Mouse (Mus musculus) right cerebral cortex, postnatal 36 days (tissue): ENCODE data around the gene Rplp2.

Experiments used
- DNase-seq, 2 experiments: peaks; one replicate each; pipeline ENCODE4 v3.0.0; 2022; ENCODE audit warnings: low spot score in 2 of 2, mixed read lengths in 1 of 2

Gene Rplp2

DNA sequence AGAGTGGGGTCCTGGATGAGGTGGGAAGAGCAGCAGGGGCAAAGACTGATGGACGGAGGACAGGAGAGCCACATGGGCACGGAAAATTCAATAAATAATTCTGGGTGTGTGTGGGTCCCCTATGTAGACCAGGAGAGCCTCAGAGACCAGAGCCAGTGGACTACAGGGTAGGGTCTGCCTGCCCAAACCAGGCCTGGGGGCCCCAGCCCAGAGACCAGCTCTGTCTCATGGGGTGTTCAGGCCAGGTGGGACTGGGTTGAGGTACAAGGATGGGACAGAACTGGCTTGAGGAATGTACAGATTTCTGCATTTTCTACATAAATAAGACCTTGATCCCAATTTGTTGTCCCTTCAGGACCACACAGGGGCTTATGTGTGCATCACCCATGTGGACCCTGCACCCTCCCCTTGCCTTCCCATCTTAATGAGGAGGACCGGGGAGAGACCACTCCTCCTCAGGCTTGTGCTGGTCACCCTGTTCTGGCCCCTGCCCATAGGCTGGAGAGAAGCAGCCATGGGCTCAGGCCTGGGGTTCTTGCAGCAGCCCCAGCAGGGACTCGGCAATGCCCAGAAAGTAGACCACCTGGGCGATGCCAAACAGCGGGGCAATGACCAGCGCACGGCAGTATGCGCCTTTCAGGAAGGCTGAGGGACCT, 16.5 kb upstream of the Rplp2 start:
- DNase-seq: no peak

DNA sequence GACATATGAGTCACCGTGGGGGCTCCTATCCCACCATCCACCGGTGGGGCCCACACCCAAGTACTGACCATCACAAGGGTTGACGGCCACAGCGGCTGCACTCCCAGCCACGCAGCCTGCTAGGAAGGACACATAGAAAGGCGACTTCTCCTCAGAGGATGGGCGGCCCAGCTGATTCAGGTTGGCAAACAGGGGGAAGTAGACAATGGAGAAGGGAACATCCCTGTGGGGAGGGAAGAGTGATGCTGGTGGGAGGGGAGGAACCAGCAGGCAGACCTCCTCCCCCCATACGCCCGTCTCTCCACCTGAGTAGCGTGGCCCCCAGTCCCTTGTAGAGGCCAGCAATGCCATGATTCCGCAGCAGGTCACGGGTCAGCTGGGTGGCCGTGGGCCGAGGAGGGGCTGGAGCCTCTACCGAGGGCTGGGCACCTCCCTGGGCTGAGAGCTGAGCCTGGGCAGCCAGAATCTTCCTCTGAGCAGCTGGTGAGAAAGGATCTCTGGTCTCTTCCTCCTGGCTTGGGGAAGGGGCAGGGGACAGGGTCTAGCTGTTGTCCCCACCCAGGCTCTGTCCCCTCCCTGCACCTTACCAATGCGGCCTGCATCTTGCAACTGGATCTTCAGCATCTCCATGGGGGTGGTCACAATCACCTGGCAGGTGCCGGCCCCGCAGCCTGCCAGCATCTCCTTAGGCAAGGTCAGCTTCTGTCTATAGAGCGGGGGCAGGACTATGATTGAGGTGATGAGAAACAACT, 15.6 kb upstream of the Rplp2 start:
- no peak for DNase-seq

DNA sequence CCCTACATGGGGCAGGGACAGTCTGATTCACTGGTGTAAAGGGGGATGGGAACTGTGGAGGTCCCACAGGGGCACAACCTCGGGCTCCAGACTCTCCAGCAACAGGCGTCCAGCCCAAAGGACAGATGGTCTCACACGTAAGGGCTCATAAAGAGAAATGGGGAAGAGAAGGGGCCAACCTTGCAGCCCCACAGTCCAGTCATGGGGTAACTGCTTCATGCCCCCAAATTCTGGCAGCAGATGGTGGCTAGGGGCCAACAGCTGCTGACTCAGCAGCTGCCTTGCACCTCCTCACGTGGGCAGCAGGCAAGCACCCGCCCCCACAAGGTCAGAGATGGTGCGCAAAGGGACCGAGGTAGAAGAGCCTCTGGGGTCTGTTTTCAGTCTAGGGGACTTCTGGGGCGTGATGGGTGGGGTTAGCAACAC, 15.0 kb upstream of the Rplp2 start:
- no peak for DNase-seq

DNA sequence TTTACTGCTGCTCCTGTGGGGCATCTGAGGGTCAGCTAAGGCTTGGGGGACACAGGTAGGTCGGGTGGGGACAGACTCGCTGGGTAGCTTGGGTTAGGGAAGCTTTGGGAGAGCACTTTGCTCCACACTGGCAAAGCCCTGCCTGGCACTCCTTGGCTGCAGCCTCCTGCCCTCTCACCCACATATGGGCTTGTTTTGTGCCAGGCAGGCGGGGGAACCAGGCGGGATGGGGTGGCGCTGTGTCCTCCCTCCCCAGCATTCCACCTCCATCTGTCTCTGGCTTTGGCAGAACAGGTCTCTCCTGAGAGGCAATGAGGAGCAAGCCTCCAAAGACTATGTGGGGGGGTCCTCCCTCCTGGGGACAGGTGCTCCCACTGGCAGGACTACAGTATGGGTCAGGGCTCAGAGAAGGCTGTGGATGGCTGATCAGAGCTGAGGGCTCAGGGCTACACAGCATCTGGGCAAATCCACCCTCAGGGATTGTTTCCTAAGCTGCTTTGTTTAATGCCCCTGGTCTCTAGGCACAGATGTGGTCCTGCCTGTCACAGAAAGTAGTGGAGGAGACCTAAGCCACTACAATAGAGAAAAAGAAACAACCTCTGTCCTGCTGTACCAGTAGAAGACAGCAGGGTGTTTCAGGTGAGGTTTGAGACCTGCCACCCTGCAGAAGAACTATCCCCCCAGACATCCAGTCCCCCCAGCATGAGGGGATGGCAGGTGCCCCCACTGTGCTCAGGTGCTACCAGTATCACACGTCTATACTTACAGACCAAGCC, 14.2 kb upstream of the Rplp2 start:
- DNase-seq: no peak

DNA sequence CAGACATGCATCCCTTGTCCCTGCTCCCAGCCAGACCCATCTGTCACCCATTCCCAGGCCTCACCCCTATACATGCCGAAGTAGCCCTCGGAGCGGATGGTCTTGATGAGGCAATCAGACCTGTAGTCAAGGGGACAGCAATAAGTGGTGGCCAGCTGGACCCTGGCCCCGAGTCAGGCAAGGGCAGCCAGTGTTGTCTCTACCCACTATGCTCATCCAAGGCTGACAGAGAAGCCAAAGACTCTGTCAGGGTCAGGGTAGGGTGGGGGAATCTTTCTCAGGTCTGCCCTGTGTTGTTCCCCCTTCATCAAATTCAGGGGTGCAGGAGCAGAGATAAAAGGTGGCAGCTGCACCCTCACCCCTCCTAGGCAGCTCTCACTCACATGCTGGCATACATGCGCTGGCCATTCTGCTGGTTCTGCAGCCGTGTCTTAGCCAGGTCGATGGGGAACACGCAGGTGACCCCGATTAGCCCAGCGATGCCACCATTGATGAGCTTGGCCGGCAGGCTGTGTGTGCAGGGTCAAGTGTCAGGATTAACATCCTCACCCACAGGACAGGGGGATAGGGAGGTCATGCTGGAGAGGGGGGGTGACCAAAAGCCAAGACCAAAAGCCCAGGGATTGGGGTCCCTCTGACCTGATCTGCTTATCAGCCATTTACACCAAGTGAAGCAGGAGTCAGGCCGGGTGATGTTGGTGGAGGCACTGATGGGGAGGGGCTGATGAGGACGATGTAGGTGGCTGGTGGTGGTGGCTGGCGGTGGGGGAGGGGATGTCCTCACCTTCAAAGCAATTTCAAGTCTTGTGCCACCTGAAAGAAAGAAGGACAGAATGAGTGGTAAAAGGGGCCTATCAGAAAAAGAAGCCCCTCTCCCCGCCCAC, 13.4 kb upstream of the Rplp2 start:
- DNase-seq: no peak

DNA sequence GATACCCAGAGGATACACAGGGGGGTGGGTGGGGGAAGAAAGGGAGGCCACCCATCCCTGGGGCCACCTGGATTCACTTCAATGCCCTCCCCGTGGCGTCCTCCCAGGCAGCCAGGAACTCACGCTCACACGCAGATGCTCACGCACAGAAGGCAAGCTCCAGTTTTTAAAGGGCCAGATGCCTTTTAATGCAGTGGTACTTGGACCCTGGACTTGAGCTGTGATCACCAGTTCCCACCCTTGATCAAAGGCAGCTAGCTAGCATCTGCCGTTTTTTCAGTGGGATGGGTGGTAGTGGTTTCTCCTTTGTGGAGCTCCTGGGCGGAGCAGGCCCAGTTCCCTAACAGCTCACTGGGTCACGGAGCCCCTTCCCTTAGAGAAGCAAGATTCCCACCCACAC, 12.7 kb upstream of the Rplp2 start:
- peak; percentile 67 to 79 for DNase-seq

DNA sequence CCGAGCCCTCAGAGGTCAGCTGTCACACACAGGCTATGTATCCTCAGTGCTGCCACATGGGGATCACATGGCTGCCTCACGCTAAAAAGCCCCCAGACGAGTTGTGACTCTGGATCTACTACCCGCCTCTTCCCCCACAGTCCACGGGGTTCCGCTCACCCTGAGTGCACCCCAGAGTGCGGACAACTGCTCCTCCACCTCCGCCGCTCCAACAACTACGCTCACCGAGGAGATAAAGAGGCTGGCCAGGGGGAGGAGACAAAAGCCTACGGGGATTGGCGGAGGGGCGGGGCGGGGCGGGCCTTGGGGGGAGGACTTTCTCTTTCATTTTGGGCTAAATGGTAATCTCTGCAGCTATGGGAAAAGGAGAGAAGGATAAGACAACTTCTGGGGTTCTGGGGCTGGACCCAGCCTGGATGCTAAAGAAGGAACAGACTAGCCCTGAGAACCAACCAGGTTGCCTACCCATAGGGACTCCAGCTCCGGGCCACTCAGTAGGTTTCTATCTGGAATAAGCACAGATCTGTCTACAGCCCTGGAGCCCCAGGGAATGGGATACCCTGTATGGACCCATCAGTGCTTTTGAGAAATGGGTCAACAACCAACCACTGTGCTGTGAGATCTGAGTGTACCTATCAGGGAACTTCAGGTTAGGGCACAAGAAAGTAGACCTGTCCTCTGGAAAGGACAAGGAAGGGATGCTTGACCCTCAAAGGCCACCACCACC, 11.9 kb upstream of the Rplp2 start:
- no peak for DNase-seq

DNA sequence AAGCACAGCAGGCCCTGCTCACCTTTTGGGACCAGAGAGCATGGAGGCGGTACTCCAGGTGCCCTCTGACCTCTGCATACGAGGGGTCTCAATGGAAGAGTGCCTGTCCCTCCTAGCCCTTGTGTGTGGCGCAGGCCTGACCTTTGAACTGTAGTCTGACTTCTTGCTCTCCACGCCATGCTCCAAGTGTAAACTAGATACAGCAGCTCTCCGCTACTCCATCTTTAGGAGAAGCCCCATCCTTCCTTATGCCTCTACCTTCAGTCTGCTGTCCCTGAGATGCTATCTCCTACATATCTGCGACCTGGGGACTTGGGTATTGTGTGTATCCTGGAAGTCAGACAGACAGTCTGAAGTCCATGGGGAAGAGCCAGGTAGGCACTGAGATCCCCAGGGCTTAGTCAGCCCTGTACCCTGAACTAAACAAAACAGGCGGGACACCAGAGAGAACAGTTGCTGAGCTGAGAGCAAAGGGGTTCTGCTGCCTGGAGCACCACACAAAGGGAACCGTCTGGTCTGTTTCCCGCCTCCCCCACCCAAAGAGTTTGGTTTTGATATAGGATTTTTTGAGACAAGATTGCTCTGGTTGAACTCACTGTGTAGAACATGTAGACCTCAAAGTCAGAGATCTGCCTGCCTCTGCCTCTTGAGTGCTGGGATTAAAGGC, 11.2 kb upstream of the Rplp2 start:
- no peak for DNase-seq

DNA sequence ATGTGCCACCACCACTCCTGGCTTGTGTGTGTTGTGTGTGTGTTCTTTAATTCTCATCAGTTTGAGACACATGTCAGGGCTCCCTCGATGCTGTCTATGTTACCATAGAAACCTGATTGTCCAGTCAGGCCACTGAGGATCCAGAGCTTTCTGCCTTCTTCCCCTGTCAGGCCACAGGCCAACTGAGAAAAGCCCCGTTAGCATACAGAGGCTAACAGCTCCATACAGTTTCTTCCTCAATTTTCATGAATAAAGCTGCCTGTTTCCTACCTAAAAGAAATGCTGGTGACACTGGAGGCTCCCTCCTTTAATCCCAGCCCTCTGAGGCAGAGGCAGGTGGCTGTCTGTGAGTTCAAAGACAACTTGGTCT, 10.7 kb upstream of the Rplp2 start:
- no peak for DNase-seq

DNA sequence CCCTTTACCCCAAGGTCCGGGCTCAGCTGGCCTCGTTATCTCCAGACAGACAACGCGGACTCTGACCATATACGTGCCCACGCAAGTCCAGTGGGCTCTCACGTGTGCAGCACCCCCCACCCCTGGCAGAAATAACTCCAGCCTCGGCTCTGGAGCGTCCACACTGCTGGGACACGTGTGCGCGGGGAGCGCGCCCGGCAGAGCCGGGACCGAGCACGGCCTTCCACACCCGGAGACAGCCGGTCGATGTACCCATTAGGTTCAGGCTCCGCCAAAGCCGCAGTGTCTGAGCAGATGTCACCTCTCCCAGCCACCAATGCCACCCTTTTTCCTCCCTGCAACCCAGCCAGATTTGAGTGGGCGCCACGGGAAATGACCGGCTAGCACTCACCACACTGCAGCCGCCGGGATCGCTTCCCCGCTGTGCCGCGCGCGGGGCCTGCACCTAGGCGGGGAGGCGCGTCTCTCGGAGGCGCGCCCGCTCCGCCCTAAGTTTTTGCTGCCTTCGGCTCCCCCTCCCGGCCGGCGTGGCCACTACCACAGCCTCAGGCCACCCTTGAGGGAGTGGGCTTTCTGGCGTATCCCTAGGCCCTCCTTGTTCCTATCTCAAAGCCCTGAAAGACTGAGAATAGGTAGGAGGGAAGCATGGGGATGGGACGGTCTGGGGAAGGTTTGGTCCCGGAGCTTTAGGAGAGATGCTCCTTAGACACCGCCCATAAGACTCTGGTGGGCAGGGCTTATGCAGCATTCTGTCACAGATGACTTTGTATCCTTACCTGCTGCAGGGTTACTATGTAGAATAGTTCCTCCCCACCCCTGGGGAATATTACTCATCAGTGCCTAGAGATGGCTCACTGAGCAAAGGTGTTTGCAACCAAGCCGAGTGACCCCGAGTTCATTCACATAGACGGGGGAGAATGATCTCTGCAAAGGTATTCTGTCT, 9.7 kb upstream of the Rplp2 start, which contains the start of gene Slc25a22:
Gene Slc25a22, minus strand, starts transcription at position 715 of the 943 bp plus-strand sequence.
- peak; percentile 75 to 78 for DNase-seq

DNA sequence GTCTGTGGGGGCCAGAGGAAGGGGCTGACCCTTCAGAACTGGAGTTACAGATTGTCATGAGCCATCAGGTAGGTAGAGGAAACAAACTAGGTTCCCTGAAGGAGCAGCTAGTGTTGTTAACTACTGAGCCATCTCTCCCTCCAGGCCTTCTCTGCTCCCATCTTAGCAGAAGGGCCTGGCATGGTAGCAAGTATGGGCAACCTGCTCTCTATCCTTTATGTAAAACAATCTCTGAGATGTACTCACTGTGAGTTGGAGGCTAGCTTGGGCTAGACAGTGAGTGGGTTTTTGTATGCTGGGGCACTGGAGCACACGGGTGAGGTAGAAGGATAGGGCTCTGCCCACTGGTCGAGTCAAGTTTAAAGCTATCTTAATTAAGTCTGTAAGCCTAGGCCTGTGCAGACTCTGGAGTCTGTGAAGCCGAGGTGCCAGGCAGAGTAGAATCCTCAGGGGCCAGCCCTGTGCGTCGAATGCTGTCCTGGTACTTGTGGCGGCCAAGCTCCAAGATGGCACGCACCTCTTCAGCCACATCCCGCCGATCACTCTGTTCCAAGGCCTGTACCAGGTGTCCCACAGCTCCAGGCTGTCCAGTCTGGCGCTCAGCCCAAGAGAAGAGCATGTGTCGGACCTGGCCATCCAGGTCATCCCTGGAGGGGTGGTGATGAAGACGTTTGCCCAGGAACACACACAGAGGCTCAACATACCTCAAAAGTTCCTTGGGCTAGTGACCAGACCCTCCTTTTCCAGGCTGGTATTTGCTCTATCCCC, 8.8 kb upstream of the Rplp2 start:
- DNase-seq: no peak

DNA sequence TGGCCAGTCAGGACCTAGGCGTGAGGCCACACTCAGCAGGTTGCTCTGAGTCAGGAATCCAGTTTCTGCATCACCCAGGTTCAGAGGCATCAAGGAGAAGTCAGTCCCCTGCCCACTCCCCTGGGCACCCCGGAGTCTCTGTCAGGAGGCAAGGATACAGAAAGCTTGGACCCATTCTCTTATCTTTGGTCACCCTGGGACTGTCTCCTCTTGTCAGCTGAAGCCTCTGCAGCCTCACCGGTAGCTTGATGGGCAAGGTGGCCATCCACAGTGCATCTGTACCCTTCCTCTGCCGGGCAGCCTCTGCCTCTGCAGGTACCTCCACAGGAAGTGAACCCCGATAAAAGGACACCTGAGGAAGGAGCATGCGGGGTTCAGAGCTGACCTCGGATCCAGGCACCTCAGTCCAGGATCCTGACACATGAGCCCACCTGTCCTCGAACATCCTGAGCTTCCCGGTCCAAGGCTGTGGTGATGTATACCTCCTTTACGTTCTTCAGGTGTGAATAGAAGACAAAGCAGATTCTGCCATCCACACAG, 8.0 kb upstream of the Rplp2 start:
- no peak for DNase-seq

DNA sequence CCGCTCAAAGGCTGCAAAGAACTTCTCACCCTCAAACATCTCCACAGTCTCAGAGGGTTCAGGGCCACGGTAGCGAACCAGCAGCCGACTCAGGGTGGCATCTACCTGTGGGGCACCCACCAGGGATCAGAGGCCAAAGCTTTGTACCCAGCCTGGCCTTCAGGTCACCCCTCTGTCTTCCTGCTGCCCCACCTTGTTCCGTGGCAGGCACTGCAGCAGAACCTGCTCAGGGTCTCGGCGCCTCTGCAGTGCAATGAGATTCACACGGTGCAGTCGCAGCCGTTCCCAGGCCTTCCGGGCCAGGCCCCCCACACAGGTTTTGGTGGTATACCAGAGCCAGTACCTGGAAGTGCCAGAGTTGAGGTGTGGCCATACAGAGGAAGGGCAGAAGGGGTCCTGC, 7.4 kb upstream of the Rplp2 start:
- DNase-seq: no peak

DNA sequence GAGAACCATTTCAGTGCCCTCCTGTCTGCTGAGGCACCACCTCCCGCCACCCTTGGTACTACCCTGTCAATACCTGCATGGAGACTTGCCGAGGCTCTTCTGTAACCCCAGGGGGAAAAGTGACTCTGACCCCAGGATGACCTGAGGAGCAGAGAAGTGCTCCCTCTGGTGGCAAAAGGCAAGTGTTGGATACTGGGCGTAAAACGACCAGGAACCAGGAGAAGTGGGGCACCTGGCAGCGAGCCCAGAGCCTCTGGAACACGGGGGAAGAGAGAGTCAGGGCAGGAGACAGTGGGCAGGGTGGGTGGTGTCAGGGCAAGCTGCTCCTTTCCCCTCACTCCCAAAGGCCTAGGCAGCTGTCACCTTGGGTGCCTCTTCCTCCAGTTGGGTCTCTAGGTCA, 6.6 kb upstream of the Rplp2 start:
- no peak for DNase-seq

DNA sequence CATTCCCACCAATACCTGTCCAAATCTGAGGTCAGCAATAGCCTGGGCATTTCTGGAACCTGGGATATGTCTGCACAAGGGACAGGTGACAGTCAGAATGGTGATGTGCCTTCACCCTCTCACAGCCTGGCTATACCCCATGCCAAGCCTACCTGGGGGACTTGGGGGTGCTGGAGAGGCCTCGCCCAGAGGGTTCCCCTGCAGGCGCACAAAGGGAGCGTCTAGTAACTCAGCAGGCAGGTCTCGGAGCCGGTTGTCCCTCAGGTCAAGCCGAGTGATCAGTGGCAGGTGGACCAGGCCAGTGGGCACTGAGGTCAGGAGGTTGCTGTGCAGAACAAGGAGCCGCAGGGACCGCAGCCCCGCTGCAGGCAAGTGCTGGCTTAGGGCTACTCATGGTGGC, 5.7 kb upstream of the Rplp2 start:
- no peak for DNase-seq

DNA sequence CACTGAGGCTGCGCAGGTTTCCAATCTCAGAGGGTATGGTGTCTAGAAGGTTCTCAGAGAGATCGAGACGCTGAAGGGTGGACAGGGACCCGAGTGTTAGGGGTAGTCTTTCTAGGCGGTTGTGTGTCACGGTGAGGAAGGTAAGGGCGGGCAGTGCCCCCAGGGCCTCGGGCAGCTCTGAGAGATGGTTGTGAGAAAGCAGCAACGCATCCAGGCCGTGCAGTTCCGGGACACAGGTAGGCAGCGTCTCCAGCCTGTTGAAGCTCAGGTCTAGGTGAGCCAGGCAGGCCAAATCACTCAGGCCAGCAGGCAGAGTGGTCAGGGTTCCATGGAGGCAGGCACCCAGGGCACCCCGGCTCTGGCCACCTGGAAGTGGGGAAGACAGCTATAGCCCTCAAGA, 5.0 kb upstream of the Rplp2 start:
- no peak for DNase-seq

DNA sequence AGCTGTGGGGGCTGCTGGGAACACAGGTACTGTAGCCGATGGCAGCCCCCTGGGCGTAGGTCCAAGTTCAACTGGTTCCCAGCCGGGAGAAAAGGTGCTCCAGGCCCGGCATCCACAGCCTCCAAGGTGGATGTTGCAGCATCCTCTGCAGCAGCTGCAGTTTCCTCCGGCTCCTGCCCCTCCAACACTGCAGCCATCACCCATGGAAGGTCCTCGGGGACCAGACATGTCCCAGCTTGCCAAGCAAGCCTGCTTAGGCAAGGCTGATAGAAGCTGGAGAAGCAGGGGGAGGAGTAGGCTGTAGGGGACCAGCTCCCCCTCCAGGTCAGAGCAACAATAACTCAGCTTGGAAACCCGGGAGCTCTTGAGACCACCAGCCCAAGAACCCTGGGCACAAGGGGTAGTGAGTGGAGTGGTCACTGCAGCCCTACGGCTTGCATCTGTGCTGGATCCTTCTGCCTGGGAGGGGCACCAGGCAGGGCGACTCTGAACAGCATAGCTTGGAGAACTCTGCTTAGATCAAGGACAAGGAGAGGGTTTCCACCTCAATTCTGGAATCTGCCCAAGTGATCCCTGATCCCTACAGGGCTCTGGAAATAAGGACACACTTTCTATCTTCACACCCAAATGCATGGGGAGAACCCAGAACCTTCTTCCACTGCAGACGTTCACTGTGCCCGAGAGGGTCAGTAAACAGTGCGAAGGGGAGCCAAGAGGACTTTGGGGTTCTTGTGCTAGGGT, 3.9 kb upstream of the Rplp2 start:
- no peak for DNase-seq

DNA sequence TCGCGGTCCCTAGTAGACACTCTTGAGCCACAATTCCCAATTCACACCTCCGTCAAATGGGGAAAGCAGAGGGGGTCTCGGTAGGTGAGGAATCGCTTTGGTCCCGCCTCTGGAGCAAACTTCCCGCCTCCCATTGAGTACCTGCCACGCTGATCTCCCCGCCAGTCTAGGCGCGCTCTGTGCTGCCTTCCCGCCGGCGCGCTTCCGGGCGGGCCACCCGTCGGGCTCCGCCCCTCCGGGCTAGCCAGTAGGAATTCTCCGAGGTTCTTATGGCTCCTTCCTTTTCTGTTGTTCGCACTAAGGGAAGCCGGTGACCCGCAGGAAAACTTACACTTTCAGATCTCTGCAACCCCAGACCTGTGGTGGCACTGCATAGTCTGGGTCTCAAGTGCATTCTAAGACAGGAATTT, 3.3 kb upstream of the Rplp2 start, which contains the start of gene Pidd1:
Gene Pidd1, minus strand, starts transcription at position 198 of the 410 bp plus-strand sequence.
- DNase-seq: no peak
